In the genomic region with DNA sequence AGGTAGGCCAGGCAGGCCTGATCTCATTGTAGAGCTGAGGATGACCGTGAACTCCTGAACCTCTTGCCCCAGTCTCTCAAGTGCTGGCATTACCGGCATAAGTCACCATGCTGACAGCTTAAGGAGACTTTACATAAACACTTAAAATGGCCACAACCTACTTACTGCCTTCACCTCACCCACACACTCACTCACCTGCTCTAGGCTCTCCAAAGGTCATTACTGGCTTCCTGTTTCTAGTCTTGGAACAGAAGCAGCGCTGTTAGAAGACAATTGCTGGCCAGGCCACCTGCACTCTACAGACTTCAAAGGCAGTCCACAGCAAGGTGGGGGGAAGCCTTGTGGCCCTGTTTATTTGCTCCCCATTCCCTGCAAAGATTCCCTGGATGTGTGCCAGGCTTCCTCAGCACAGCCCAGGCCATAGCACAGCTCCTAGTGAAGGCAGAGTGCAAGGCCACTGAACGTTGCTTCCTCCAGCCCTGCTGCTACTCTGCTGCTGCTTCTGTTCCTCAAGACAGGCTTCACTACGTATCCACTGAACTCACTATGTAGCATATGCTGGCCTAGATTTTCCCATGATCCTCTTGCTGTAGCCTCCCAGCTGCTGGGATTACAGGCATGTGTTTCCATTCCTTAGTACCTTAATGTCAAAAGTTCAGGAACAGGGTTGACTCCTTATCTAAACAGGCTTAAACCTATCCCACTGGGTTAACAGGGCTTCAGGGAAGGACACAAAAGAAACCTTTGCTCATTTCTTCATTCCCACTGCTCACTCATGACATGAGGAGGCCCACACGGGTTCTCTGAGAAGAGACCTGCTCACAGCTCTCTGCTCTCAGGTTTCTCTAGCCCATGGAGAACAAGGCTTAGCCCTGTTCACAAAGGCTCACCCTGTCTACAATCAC, we compare ENCODE assay signal across 10 mouse cellular contexts. TPM values are rescaled to one million over a fixed set of nuclear protein-coding genes. Genes with fewer than 3 reads are reported as not detected.
DNase-seq lines count a peak whose midpoint lies in the region; ATAC-seq and TF ChIP-seq lines count a peak whose summit lies in the region.
"Had no signal": no experiment of that assay in that cellular context is flagged by ENCODE, and none has a peak within 500 bp of the region (broad histone marks: within the 10 kb centered on the region; RNA-seq: fewer than 3 reads in every experiment).

No protein-coding gene starts in this region.

- TF ChIP-seq CTCF in midbrain, postnatal 0 days (IDR thresholded peaks at IDR 0.05), result no peak

- peaks cover 18% of the 10 kb centered on the region; the same call in 1 of the 2 replicates for H3K4me1 ChIP-seq in kidney, embryonic 15.5 days
- H3K4me1 ChIP-seq in embryonic facial prominence, embryonic 14.5 days (ENCODE audit: control insufficient read depth, insufficient read depth, low read length), result no peaks in the 10 kb centered on the region
- H3K4me1 ChIP-seq in midbrain, postnatal 0 days (ENCODE audit: insufficient read depth, low read length), result no peaks in the 10 kb centered on the region

- H3K4me2 ChIP-seq in kidney, embryonic 15.5 days, result no peak overlapping the region
- H3K4me2 ChIP-seq in embryonic facial prominence, embryonic 14.5 days (ENCODE audit: low read depth, low read length), result no peak overlapping the region
- H3K4me2 ChIP-seq in midbrain, postnatal 0 days (ENCODE audit: low read depth, low read length, poor library complexity, severe bottlenecking), result no peak overlapping the region

- WGBS in kidney, embryonic 15.5 days, result 48% methylated on average over 6 of the region's 6 CpGs
- 62% methylated on average over 6 of the region's 6 CpGs for WGBS in embryonic facial prominence, embryonic 14.5 days
- 82% methylated on average over 6 of the region's 6 CpGs for WGBS in midbrain, postnatal 0 days

- ATAC-seq in kidney, embryonic 15.5 days (replicated peaks; ENCODE audit: low FRiP score), result no peak
- no peak for ATAC-seq in embryonic facial prominence, embryonic 14.5 days (ENCODE audit: low read depth)
- no peak for ATAC-seq in midbrain, postnatal 0 days (ENCODE audit: low FRiP score)

- no peak overlapping the region for H3K4me3 ChIP-seq in kidney, embryonic 15.5 days (replicated peaks)
- no peak overlapping the region for H3K4me3 ChIP-seq in embryonic facial prominence, embryonic 14.5 days (ENCODE audit: low read depth, low read length)
- H3K4me3 ChIP-seq in midbrain, postnatal 0 days (ENCODE audit: low read depth, low read length), result no peak overlapping the region

- H3K9me3 ChIP-seq in kidney, embryonic 15.5 days (replicated peaks), result no peaks in the 10 kb centered on the region
- no peaks in the 10 kb centered on the region for H3K9me3 ChIP-seq in embryonic facial prominence, embryonic 14.5 days (ENCODE audit: control insufficient read depth, low read length)
- H3K9me3 ChIP-seq in midbrain, postnatal 0 days (ENCODE audit: low read length), result no peaks in the 10 kb centered on the region

- H3K27ac ChIP-seq in kidney, embryonic 15.5 days, result peak overlapping the region; percentile 60
- H3K27ac ChIP-seq in embryonic facial prominence, embryonic 14.5 days (replicated peaks; ENCODE audit: low read depth, low read length), result peak overlapping the region; percentile 5; the same call in 1 of the 2 replicates
- no peak overlapping the region for H3K27ac ChIP-seq in midbrain, postnatal 0 days (ENCODE audit: low read depth, low read length)
- H3K27ac ChIP-seq: macrophage had no signal

- no peak for DNase-seq in kidney, postnatal 36 days
- peak; percentile 22 for DNase-seq in adrenal gland, postnatal 25 days
- peak; percentile 15 for DNase-seq in embryonic facial prominence, embryonic 14.5 days (ENCODE audit: low spot score)
- peak; percentile 59 for DNase-seq in lung, postnatal 10 days
- no peak for DNase-seq in urinary bladder, postnatal 4 days (ENCODE audit: low spot score in 2 of 2)
- no peak for DNase-seq in midbrain, postnatal 0 days (ENCODE audit: low spot score)
- no peak for DNase-seq in spleen, postnatal 10 days (ENCODE audit: low spot score in 2 of 2)
- DNase-seq: layer of hippocampus, adult 9-11 months had no signal

- no peak overlapping the region for H3K9ac ChIP-seq in kidney, embryonic 15.5 days
- H3K9ac ChIP-seq in embryonic facial prominence, embryonic 14.5 days (ENCODE audit: low read depth, low read length), result no peak overlapping the region
- no peak overlapping the region for H3K9ac ChIP-seq in midbrain, postnatal 0 days (replicated peaks; ENCODE audit: low read length, poor library complexity, severe bottlenecking)

- H3K36me3 ChIP-seq in kidney, embryonic 15.5 days, result peaks cover 95% of the 10 kb centered on the region
- H3K36me3 ChIP-seq in embryonic facial prominence, embryonic 14.5 days (ENCODE audit: control insufficient read depth, insufficient read depth, low read length), result peaks cover 98% of the 10 kb centered on the region
- peaks cover 76% of the 10 kb centered on the region for H3K36me3 ChIP-seq in midbrain, postnatal 0 days (ENCODE audit: insufficient read depth, low read length)

- H3K27me3 ChIP-seq in kidney, embryonic 15.5 days, result no peaks in the 10 kb centered on the region
- H3K27me3 ChIP-seq in embryonic facial prominence, embryonic 14.5 days (replicated peaks; ENCODE audit: control insufficient read depth, insufficient read depth, low read length), result no peaks in the 10 kb centered on the region
- no peaks in the 10 kb centered on the region for H3K27me3 ChIP-seq in midbrain, postnatal 0 days (ENCODE audit: insufficient read depth, low read length)

RNA-seq across cellular contexts. Expression of gene Snx22, which starts 22.1 kb away (rescaled TPM):
- polyA plus RNA-seq in kidney, embryonic 15.5 days (2015; fragmentation: Nextera tagmentation; extraction: Ambion mirVana), result 1.4 and 2.3 TPM in 2 replicates
- total RNA-seq in adrenal gland, postnatal 25 days (2021), result 0.30 and 0.95 TPM in 2 replicates
- polyA plus RNA-seq in embryonic facial prominence, embryonic 14.5 days (2014; fragmentation: Nextera tagmentation; extraction: Ambion mirVana), result 3.4 and 4.1 TPM in 2 replicates
- 6.7 and 7.4 TPM in 2 replicates for total RNA-seq in midbrain, postnatal 0 days (2014; rRNA removed)
- polyA plus RNA-seq in midbrain, postnatal 0 days (2015; fragmentation: Nextera tagmentation; extraction: Ambion mirVana), result 9.6 and 11.1 TPM in 2 replicates

RNA-seq across cellular contexts. Expression of gene Ppib, which starts 31.6 kb away (rescaled TPM):
- polyA plus RNA-seq in kidney, embryonic 15.5 days (2015; fragmentation: Nextera tagmentation; extraction: Ambion mirVana), result 631 and 634 TPM in 2 replicates
- 297 and 304 TPM in 2 replicates for total RNA-seq in adrenal gland, postnatal 25 days (2021)
- 801 and 834 TPM in 2 replicates for polyA plus RNA-seq in embryonic facial prominence, embryonic 14.5 days (2014; fragmentation: Nextera tagmentation; extraction: Ambion mirVana)
- 209 and 255 TPM in 2 replicates for total RNA-seq in midbrain, postnatal 0 days (2014; rRNA removed)
- polyA plus RNA-seq in midbrain, postnatal 0 days (2015; fragmentation: Nextera tagmentation; extraction: Ambion mirVana), result 339 and 341 TPM in 2 replicates

RNA-seq across cellular contexts. Expression of gene Snx1, which starts 34.8 kb away (rescaled TPM):
- 137 and 142 TPM in 2 replicates for polyA plus RNA-seq in kidney, embryonic 15.5 days (2015; fragmentation: Nextera tagmentation; extraction: Ambion mirVana)
- 102 and 125 TPM in 2 replicates for total RNA-seq in adrenal gland, postnatal 25 days (2021)
- polyA plus RNA-seq in embryonic facial prominence, embryonic 14.5 days (2014; fragmentation: Nextera tagmentation; extraction: Ambion mirVana), result 139 and 143 TPM in 2 replicates
- 42.3 and 47.1 TPM in 2 replicates for total RNA-seq in midbrain, postnatal 0 days (2014; rRNA removed)
- 38.1 and 44.0 TPM in 2 replicates for polyA plus RNA-seq in midbrain, postnatal 0 days (2015; fragmentation: Nextera tagmentation; extraction: Ambion mirVana)

RNA-seq across cellular contexts. Expression of gene Ciao2a, which starts 34.8 kb away (rescaled TPM):
- 151 and 165 TPM in 2 replicates for polyA plus RNA-seq in kidney, embryonic 15.5 days (2015; fragmentation: Nextera tagmentation; extraction: Ambion mirVana)
- total RNA-seq in adrenal gland, postnatal 25 days (2021), result 75.1 and 83.5 TPM in 2 replicates
- polyA plus RNA-seq in embryonic facial prominence, embryonic 14.5 days (2014; fragmentation: Nextera tagmentation; extraction: Ambion mirVana), result 112 and 119 TPM in 2 replicates
- 27.5 and 28.2 TPM in 2 replicates for total RNA-seq in midbrain, postnatal 0 days (2014; rRNA removed)
- 62.1 and 65.7 TPM in 2 replicates for polyA plus RNA-seq in midbrain, postnatal 0 days (2015; fragmentation: Nextera tagmentation; extraction: Ambion mirVana)

Comparison
In these comparisons a context has a peak if more than half of its experiments do, and no peak if none do; other contexts are left out.
1. DNase-seq: peak in adrenal gland, postnatal 25 days (single experiment), embryonic facial prominence, embryonic 14.5 days (single experiment) and lung, postnatal 10 days (single experiment); none in kidney, postnatal 36 days (0 of 2), urinary bladder, postnatal 4 days (0 of 2), midbrain, postnatal 0 days (single experiment) and spleen, postnatal 10 days (0 of 2).